Mouse (Mus musculus) liver, embryonic 16.5 days (tissue): ENCODE measurements at regions not wholly inside any gene's neighbourhood (a gene's known extent, or its start where the extent isn't known, plus 50 kb on each side); places are given as distances from the start of the nearest gene placed in this dataset.

Source experiments
- ATAC-seq: fragments of 200-750 bp; cut with Nextera tagmentation; 2 replicates; pipeline ENCODE4 v1.8.0; 2017; ENCODE audit warnings: low read depth, mild to moderate bottlenecking, moderate number of reproducible peaks, moderate library complexity
- H3K27ac ChIP-seq: fragments of 300-500 bp; sonication (generic); 2 replicates; pipeline ENCODE4 v1.5.1; 2014; ENCODE audit warnings: mild to moderate bottlenecking, low read length
- H3K27me3 ChIP-seq: fragments of 300-500 bp; sonication (generic); 2 replicates; pipeline ENCODE4 v1.6.1; 2014; ENCODE audit warnings: low read depth, low read length, mixed read lengths; ENCODE audit not compliant: control insufficient read depth, insufficient read depth
- H3K36me3 ChIP-seq: fragments of 300-500 bp; sonication (generic); 2 replicates; pipeline ENCODE4 v1.6.1; 2014; ENCODE audit warnings: mild to moderate bottlenecking; ENCODE audit not compliant: control insufficient read depth, insufficient read depth
- H3K4me1 ChIP-seq: fragments of 300-500 bp; sonication (generic); 2 replicates; pipeline ENCODE4 v1.6.1; 2014; ENCODE audit warnings: low read depth, low read length, mixed read lengths; ENCODE audit not compliant: control insufficient read depth
- H3K4me2 ChIP-seq: fragments of 300-500 bp; sonication (generic); 2 replicates; pipeline ENCODE4 v1.6.1; 2014; ENCODE audit warnings: low read depth, low read length, mixed read lengths
- H3K4me3 ChIP-seq: fragments of 300-500 bp; sonication (generic); 2 replicates; pipeline ENCODE4 v1.5.1; 2014; ENCODE audit warnings: low read depth, mild to moderate bottlenecking, low read length
- H3K9ac ChIP-seq: fragments of 300-500 bp; sonication (generic); 2 replicates; pipeline ENCODE4 v1.6.1; 2014; ENCODE audit warnings: low read depth, low read length
- H3K9me3 ChIP-seq: fragments of 300-500 bp; sonication (generic); replicated peaks from 2 replicates; pipeline ENCODE4 v1.6.1; 2016; ENCODE audit warnings: low read length; ENCODE audit not compliant: control insufficient read depth
- WGBS: fragments of 180-500 bp; shearing (Covaris S2); extraction: QIAGEN DNeasy Blood & Tissue Kit; methylation state at CpG from one replicate; pipeline ENCODE4 v1.1.7; 2014; ENCODE audit not compliant: insufficient replicate concordance; 5-methylcytosine and 5-hydroxymethylcytosine counted together

- Histone ChIP-seq H3K27ac (no peak overlapping the region), H3K9me3 (no peaks in the 10 kb centered on the region), H3K9ac (no peak overlapping the region), H3K4me2 (no peak overlapping the region), H3K36me3 (no peaks in the 10 kb centered on the region), H3K4me1 (no peaks in the 10 kb centered on the region), H3K4me3 (no peak overlapping the region), H3K27me3 (no peaks in the 10 kb centered on the region)
- 77% methylated on average over 5 of the region's 5 CpGs for WGBS
- ATAC-seq: no peak
Observed at GRCm38 (mm10) chr15:96204187-96204586, 83.1 kb upstream of the Arid2 start.

- H3K27me3 ChIP-seq: no peaks in the 10 kb centered on the region
- no peaks in the 10 kb centered on the region for H3K9me3 ChIP-seq
- no peak overlapping the region for H3K27ac ChIP-seq
- ATAC-seq: no peak
- no peak overlapping the region for H3K4me3 ChIP-seq
- H3K9ac ChIP-seq: no peak overlapping the region
- no peak overlapping the region for H3K4me2 ChIP-seq
- WGBS: 49% methylated on average over 5 of the region's 5 CpGs
- H3K4me1 ChIP-seq: no peaks in the 10 kb centered on the region
- H3K36me3 ChIP-seq: no peaks in the 10 kb centered on the region
Observed at GRCm38 (mm10) chr15:96204623-96205022, 82.7 kb upstream of the Arid2 start.

- no peaks in the 10 kb centered on the region for H3K9me3 ChIP-seq
- no peak overlapping the region for H3K4me3 ChIP-seq
- no peaks in the 10 kb centered on the region for H3K36me3 ChIP-seq
- H3K27ac ChIP-seq: no peak overlapping the region
- no peak overlapping the region for H3K4me2 ChIP-seq
- no peak for ATAC-seq
- no peak overlapping the region for H3K9ac ChIP-seq
- no peaks in the 10 kb centered on the region for H3K4me1 ChIP-seq
- 70% methylated on average over 11 of the region's 11 CpGs for WGBS
- no peaks in the 10 kb centered on the region for H3K27me3 ChIP-seq
Observed at GRCm38 (mm10) chr15:96210721-96211400, 76.5 kb upstream of the Arid2 start.

- Histone ChIP-seq H3K9ac (no peak overlapping the region), H3K4me2 (no peak overlapping the region), H3K4me1 (no peaks in the 10 kb centered on the region), H3K27ac (no peak overlapping the region), H3K36me3 (no peaks in the 10 kb centered on the region), H3K9me3 (no peaks in the 10 kb centered on the region), H3K27me3 (no peaks in the 10 kb centered on the region), H3K4me3 (no peak overlapping the region)
- 75% methylated on average over 24 of the region's 24 CpGs for WGBS
- no peak for ATAC-seq
Observed at GRCm38 (mm10) chr15:96213541-96214312, 73.6 kb upstream of the Arid2 start.

- no peak overlapping the region for H3K4me2 ChIP-seq
- WGBS: 74% methylated on average over 15 of the region's 15 CpGs
- no peak for ATAC-seq
- H3K4me3 ChIP-seq: no peak overlapping the region
- H3K9me3 ChIP-seq: no peaks in the 10 kb centered on the region
- no peak overlapping the region for H3K27ac ChIP-seq
- no peak overlapping the region for H3K9ac ChIP-seq
- no peaks in the 10 kb centered on the region for H3K27me3 ChIP-seq
- no peaks in the 10 kb centered on the region for H3K36me3 ChIP-seq
- H3K4me1 ChIP-seq: no peaks in the 10 kb centered on the region
Observed at GRCm38 (mm10) chr15:96217896-96218295, 69.4 kb upstream of the Arid2 start.

GRCm38 (mm10) chr15:96219746-96220145, 67.6 kb upstream of the Arid2 start:
- Histone ChIP-seq H3K4me1 (no peaks in the 10 kb centered on the region), H3K36me3 (no peaks in the 10 kb centered on the region), H3K4me2 (no peak overlapping the region), H3K4me3 (no peak overlapping the region), H3K27ac (no peak overlapping the region), H3K9me3 (no peaks in the 10 kb centered on the region), H3K9ac (no peak overlapping the region), H3K27me3 (no peaks in the 10 kb centered on the region)
- no peak for ATAC-seq
- WGBS: 66% methylated on average over 7 of the region's 7 CpGs

- Histone ChIP-seq H3K4me1 (no peaks in the 10 kb centered on the region), H3K36me3 (no peaks in the 10 kb centered on the region), H3K9ac (no peak overlapping the region), H3K27ac (no peak overlapping the region), H3K4me3 (no peak overlapping the region), H3K9me3 (no peaks in the 10 kb centered on the region), H3K27me3 (no peaks in the 10 kb centered on the region), H3K4me2 (no peak overlapping the region)
- WGBS: 71% methylated on average over 3 of the region's 3 CpGs
- ATAC-seq: no peak
Observed at GRCm38 (mm10) chr15:96231969-96232368, 55.3 kb upstream of the Arid2 start.

GRCm38 (mm10) chr15:96233113-96233512, 54.2 kb upstream of the Arid2 start:
- Histone ChIP-seq H3K4me3 (no peak overlapping the region), H3K4me1 (peaks cover 9% of the 10 kb centered on the region), H3K4me2 (no peak overlapping the region), H3K9ac (no peak overlapping the region), H3K27ac (no peak overlapping the region), H3K9me3 (no peaks in the 10 kb centered on the region), H3K27me3 (no peaks in the 10 kb centered on the region), H3K36me3 (no peaks in the 10 kb centered on the region)
- ATAC-seq: no peak

GRCm38 (mm10) chr15:96234783-96235182, 52.5 kb upstream of the Arid2 start:
- Histone ChIP-seq H3K4me3 (no peak overlapping the region), H3K27me3 (no peaks in the 10 kb centered on the region), H3K27ac (no peak overlapping the region), H3K9me3 (no peaks in the 10 kb centered on the region), H3K4me1 (peaks cover 11% of the 10 kb centered on the region), H3K4me2 (no peak overlapping the region), H3K36me3 (no peaks in the 10 kb centered on the region), H3K9ac (no peak overlapping the region)
- no peak for ATAC-seq
- 56% methylated on average over 8 of the region's 8 CpGs for WGBS
